Comparison of ENCODE assay signal across 16 mouse cellular contexts in genomic region chr6:108234536-108234935, GRCm38 (mm10). TPM values are rescaled to one million over a fixed set of nuclear protein-coding genes. Genes with fewer than 3 reads are reported as not detected.
DNase-seq lines count a peak whose midpoint lies in the region; ATAC-seq lines count a peak whose summit lies in the region.
"Had no signal": no experiment of that assay in that cellular context is flagged by ENCODE, and none has a peak within 500 bp of the region (broad histone marks: within the 10 kb centered on the region; RNA-seq: fewer than 3 reads in every experiment).

No protein-coding gene starts in this region.

- no peak overlapping the region for H3K4me2 ChIP-seq in heart, embryonic 12.5 days
- H3K4me2 ChIP-seq: embryonic facial prominence, embryonic 13.5 days; hindbrain, embryonic 15.5 days had no signal

- no peak overlapping the region for H3K9ac ChIP-seq in heart, embryonic 12.5 days
- H3K9ac ChIP-seq: embryonic facial prominence, embryonic 13.5 days; hindbrain, embryonic 15.5 days had no signal

- H3K9me3 ChIP-seq in heart, embryonic 12.5 days (replicated peaks), result no peaks in the 10 kb centered on the region
- H3K9me3 ChIP-seq: embryonic facial prominence, embryonic 13.5 days; hindbrain, embryonic 15.5 days had no signal

- no peaks in the 10 kb centered on the region for H3K27me3 ChIP-seq in heart, embryonic 12.5 days (replicated peaks)
- H3K27me3 ChIP-seq: embryonic facial prominence, embryonic 13.5 days; hindbrain, embryonic 15.5 days had no signal

- no peak for ATAC-seq in heart, embryonic 12.5 days (ENCODE audit: insufficient number of reproducible peaks, low FRiP score)
- ATAC-seq in monocyte, adult 5-6 weeks (replicated peaks; ENCODE audit: insufficient number of reproducible peaks, low FRiP score, low TSS enrichment, poor library complexity, severe bottlenecking), result no peak
- ATAC-seq: CD4-positive, CD25-positive, alpha-beta regulatory T cell, adult 4 months; forebrain, embryonic 14.5 days; midbrain, embryonic 16.5 days had no signal

- intact Hi-C loops in heart, postnatal 36 days (cut with DNase I), result loop anchor here (5.0 kb wide), 2 partner anchors 137 to 433 kb away; no protein-coding TSS in a partner anchor

- H3K36me3 ChIP-seq in heart, embryonic 12.5 days, result peaks cover 6% of the 10 kb centered on the region; the same call in 1 of the 2 replicates
- H3K36me3 ChIP-seq: embryonic facial prominence, embryonic 13.5 days; hindbrain, embryonic 15.5 days had no signal

- no peak overlapping the region for H3K4me3 ChIP-seq in heart, embryonic 12.5 days
- H3K4me3 ChIP-seq: embryonic facial prominence, embryonic 13.5 days; hindbrain, embryonic 15.5 days had no signal

- DNase-seq in heart, postnatal 36 days, result no peak
- DNase-seq in NIH3T3 (ENCODE audit: low read depth), result peak; percentile 51
- DNase-seq in adrenal gland, postnatal 36 days, result peak; percentile 67 to 70
- peak; percentile 72 for DNase-seq in kidney, postnatal 14 days
- no peak for DNase-seq in layer of hippocampus, postnatal 36 days
- DNase-seq: cerebellum, postnatal 14 days; gastrocnemius, postnatal 14 days; layer of hippocampus, adult 9-11 months; lung, postnatal 14 days had no signal

- peaks cover 70% of the 10 kb centered on the region for H3K4me1 ChIP-seq in heart, embryonic 12.5 days (replicated peaks)

- WGBS in heart, embryonic 12.5 days, result 41% methylated on average over 6 of the region's 6 CpGs

- H3K27ac ChIP-seq in heart, embryonic 12.5 days (ENCODE audit: poor library complexity, severe bottlenecking), result peak overlapping the region; percentile 9
- H3K27ac ChIP-seq: embryonic facial prominence, embryonic 13.5 days; hindbrain, embryonic 15.5 days had no signal

RNA-seq across cellular contexts. Expression of gene Itpr1, which starts 21.6 kb away (rescaled TPM):
- polyA plus RNA-seq in heart, embryonic 12.5 days (2016; fragmentation: Nextera tagmentation; extraction: Ambion mirVana), result 22.0 and 22.7 TPM in 2 replicates
- total RNA-seq in heart, postnatal 36 days (2021), result 10 to 100 TPM; 39.1 to 46.2 TPM
- total RNA-seq in adrenal gland, postnatal 36 days (2021), result 100 to 1,000 TPM; 124 to 167 TPM
- total RNA-seq in layer of hippocampus, postnatal 36 days (2021), result 100 to 1,000 TPM; 290 to 296 TPM
- 89.4 to 121 TPM (median 102 TPM) in 3 replicates for total RNA-seq in monocyte, adult 5-6 weeks (2017)

RNA-seq across cellular contexts. Expression of gene Sumf1, which starts 49.2 kb away (rescaled TPM):
- polyA plus RNA-seq in heart, embryonic 12.5 days (2016; fragmentation: Nextera tagmentation; extraction: Ambion mirVana), result 24.6 and 25.2 TPM in 2 replicates
- total RNA-seq in heart, postnatal 36 days (2021), result 10 to 100 TPM; 14.6 to 15.2 TPM
- 10 to 100 TPM; 34.2 to 40.5 TPM for total RNA-seq in adrenal gland, postnatal 36 days (2021)
- total RNA-seq in layer of hippocampus, postnatal 36 days (2021), result 10 to 100 TPM; 18.5 to 18.9 TPM
- 45.7 to 66.0 TPM (median 52.9 TPM) in 3 replicates for total RNA-seq in monocyte, adult 5-6 weeks (2017)

Comparison
In these comparisons a context has a peak if more than half of its experiments do, and no peak if none do; other contexts are left out.
1. DNase-seq: peak in NIH3T3 (single experiment), adrenal gland, postnatal 36 days (2 of 2) and kidney, postnatal 14 days (single experiment); none in heart, postnatal 36 days (0 of 2) and layer of hippocampus, postnatal 36 days (0 of 2).